Mouse (Mus musculus) testis, adult 2 months (tissue): ENCODE data around the gene Gm11273. TPM values are rescaled to one million over a fixed set of nuclear protein-coding genes. Genes with fewer than 3 reads are reported as not detected.
"Not testable (repeated sequence)": the region's sequence is repeated elsewhere in the genome, so short reads cannot be mapped to it uniquely, and the experiment has no call there.

Source experiments
- H3K27ac ChIP-seq: fragments of 200-500 bp; 2 replicates; pipeline ENCODE4 v1.5.1; 2012; ENCODE audit warnings: low read depth, low read length; ENCODE audit not compliant: control insufficient read depth, insufficient read depth
- H3K27me3 ChIP-seq: fragments of 200-500 bp; 2 replicates; pipeline ENCODE4 v1.6.1; 2012; ENCODE audit warnings: mild to moderate bottlenecking, low read length, moderate library complexity; ENCODE audit not compliant: control insufficient read depth, insufficient read depth
- H3K36me3 ChIP-seq: fragments of 200-500 bp; 2 replicates; pipeline ENCODE4 v1.6.1; 2012; ENCODE audit warnings: mild to moderate bottlenecking, low read length; ENCODE audit not compliant: control insufficient read depth, insufficient read depth
- H3K4me1 ChIP-seq: fragments of 200-500 bp; 2 replicates; pipeline ENCODE4 v1.6.1; 2012; ENCODE audit warnings: low read length; ENCODE audit not compliant: control insufficient read depth, insufficient read depth
- H3K4me3 ChIP-seq: fragments of 200-500 bp; 2 replicates; pipeline ENCODE4 v1.5.1; 2012; ENCODE audit warnings: low read depth, mild to moderate bottlenecking, low read length, moderate library complexity, mixed read lengths; ENCODE audit not compliant: control insufficient read depth
- CTCF ChIP-seq: fragments of 200-500 bp; IDR thresholded peaks from 2 replicates; pipeline ENCODE4 v1.5.1; 2012; ENCODE audit warnings: low read depth, mild to moderate bottlenecking, inconsistent platforms, low read length, moderate library complexity; ENCODE audit not compliant: control insufficient read depth, insufficient read depth, insufficient replicate concordance
- POLR2A ChIP-seq: fragments of 200-500 bp; IDR thresholded peaks from 2 replicates; pipeline ENCODE4 v1.6.1; 2012; ENCODE audit warnings: low read depth, mild to moderate bottlenecking, inconsistent platforms, low read length, moderate library complexity; ENCODE audit not compliant: control insufficient read depth
- polyA plus RNA-seq: library from polyadenylated mRNA; depleted of rRNA; stranded (reverse); fragments of >200 nt; gene quantifications from 2 replicates; pipeline ENCODE4 v1.2.3, GENCODE M21; 2012

Gene Gm11273
- polyA plus RNA-seq, 1 experiment: 6.6 TPM

GRCm38 (mm10) chr13:21502296-21502695 lies 1.1 kb upstream of the Gm11273 start:
- no peak for TF ChIP-seq POLR2A
- no peak for TF ChIP-seq CTCF
- H3K27ac ChIP-seq: no peak overlapping the region
- H3K4me1 ChIP-seq: peaks cover 2% of the 10 kb centered on the region; the same call in 1 of the 2 replicates
- no peaks in the 10 kb centered on the region for H3K27me3 ChIP-seq
- H3K4me3 ChIP-seq: no peak overlapping the region
- H3K36me3 ChIP-seq: no peaks in the 10 kb centered on the region

DNA sequence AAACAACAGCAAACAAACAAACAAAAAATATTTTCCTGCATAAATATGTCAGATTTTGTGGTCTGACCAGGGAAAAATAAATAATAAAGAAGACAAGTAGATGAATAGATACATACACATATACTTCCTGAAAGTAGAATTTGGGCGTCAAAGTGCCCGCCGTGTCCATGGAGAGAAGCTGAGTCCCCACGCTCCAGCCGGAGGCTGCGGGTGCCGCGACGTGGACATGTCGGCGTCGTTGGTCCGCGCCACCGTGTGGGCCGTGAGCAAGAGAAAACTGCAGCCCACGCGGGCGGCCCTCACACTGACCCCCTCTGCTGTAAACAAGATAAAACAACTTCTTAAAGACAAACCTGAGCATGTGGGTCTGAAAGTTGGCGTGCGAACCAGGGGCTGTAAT lies 6.1 kb downstream of the Gm11273 start, which contains the start of gene AK157302:
Gene AK157302 (plus strand): TSS at position 144 of the 400 bp plus-strand sequence.
- H3K4me3 ChIP-seq: peak within 1 kb of the TSS; percentile 66
- H3K4me1 ChIP-seq: no peaks in the 10 kb centered on the region
- H3K27me3 ChIP-seq: no peaks in the 10 kb centered on the region
- H3K27ac ChIP-seq: no peak within 1 kb of the TSS
- no peak for TF ChIP-seq POLR2A
- TF ChIP-seq CTCF: no peak
- H3K36me3 ChIP-seq: no peaks in the 10 kb centered on the region

DNA sequence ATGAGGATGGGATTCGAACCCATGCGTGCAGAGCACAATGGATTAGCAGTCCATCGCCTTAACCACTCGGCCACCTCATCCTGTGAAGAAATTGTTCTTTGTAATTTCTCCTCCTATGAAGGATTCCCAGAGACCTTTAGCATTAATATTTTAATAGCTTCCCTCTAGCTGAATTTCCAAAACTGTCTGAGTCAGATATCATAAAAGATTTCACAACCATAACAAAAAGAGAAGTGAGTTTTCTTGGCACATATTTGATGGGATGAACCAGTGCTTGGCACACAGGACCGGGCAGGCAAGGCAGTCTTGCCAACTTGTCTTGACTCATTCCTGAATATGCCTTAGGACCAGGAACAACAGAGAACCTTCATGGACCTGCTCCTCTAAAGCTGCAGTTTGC lies 8.4 kb downstream of the Gm11273 start:
- Histone ChIP-seq H3K27me3 (no peaks in the 10 kb centered on the region), H3K4me3 (no peak overlapping the region), H3K27ac (no peak overlapping the region), H3K36me3 (no peaks in the 10 kb centered on the region), H3K4me1 (no peaks in the 10 kb centered on the region)
- TF ChIP-seq POLR2A: no peak
- no peak for TF ChIP-seq CTCF

GRCm38 (mm10) chr13:21486881-21487280 lies 14.3 kb downstream of the Gm11273 start:
- Histone ChIP-seq H3K4me3 (no peak overlapping the region), H3K36me3 (no peaks in the 10 kb centered on the region), H3K27me3 (no peaks in the 10 kb centered on the region), H3K4me1 (no peaks in the 10 kb centered on the region), H3K27ac (no peak overlapping the region)
- TF ChIP-seq POLR2A (no peak), CTCF (no peak)

DNA sequence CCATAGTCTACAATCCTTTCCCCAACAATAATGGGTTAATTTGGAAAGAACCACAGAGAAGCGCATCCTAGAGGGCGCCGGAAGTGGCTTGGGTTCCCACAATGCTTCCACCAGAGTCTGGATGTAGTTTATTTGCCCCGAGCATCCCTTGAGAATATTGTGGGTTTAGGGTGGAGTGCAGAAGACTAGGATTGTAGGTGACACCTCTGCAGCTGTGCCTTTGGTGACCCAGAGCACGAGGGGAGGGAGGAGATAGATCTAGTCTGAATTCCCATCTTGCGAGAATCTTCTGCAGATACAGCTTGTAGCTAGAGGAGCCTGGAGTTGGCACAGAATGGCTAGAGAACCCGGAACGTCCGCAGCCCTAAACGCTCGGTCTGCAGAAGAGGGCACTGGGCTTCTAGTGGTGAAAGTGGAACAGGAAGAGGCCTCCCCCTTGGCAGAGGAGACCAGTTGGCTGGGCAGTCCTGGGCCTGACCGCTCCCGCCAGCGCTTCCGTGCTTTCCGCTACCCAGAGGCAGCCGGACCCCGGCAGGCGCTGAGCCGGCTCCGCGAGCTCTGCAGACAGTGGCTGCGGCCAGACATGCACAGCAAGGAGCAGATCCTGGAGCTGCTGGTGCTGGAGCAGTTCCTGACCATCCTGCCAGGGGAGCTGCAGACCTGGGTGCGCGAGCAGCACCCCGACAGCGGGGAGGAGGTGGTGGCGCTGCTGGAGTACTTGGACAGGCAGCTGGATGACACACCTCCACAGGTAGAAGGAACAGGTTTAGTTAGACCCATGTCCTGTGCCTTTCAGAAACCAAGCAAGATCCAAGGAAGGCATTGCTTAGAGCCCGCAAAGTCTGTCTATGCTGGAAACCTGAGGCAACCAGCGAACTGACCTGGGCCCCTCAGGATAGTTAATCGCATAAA lies 22.2 kb downstream of the Gm11273 start, which contains the start of the genes Zkscan4 and Gm10065:
Gene Zkscan4 (plus strand): TSS at position 149 of the 912 bp plus-strand sequence.
Gene Gm10065 (minus strand): TSS at position 683 of the 912 bp plus-strand sequence.
- peak within 1 kb of the TSS; percentile 75 for H3K27ac ChIP-seq

DNA sequence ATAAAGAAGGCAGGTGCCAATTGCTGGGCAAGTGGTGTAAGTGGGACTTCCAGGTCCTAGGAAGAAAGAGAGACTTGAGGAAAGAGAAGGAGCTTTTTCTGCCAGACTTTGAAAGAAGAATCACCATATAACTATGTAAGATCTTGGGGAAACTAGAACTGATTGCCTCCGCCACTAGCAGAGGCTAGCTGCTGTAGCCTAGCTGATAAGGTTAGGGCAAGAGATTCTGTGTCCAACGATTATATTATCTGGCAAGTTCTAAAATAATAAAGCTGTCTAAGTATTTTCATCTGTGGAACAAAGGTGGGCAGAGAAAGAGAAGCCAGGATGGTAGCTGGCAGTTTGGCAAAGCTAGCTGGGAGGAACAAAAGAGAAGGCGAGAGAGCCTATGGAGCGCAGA lies 28.8 kb downstream of the Gm11273 start:
- no peak overlapping the region for H3K27ac ChIP-seq
- no peaks in the 10 kb centered on the region for H3K36me3 ChIP-seq
- TF ChIP-seq POLR2A (no peak), CTCF (no peak)
- H3K27me3 ChIP-seq: no peaks in the 10 kb centered on the region
- no peak overlapping the region for H3K4me3 ChIP-seq
- no peaks in the 10 kb centered on the region; the same call in 1 of the 2 replicates for H3K4me1 ChIP-seq

More for the DNA sequence above, 22.2 kb downstream of the Gm11273 start, which contains the start of the genes Zkscan4 and Gm10065:
- H3K4me3 ChIP-seq: peak within 1 kb of the TSS; percentile 83
- not testable (repeated sequence) for H3K27me3 ChIP-seq, H3K36me3 ChIP-seq, H3K4me1 ChIP-seq

DNA sequence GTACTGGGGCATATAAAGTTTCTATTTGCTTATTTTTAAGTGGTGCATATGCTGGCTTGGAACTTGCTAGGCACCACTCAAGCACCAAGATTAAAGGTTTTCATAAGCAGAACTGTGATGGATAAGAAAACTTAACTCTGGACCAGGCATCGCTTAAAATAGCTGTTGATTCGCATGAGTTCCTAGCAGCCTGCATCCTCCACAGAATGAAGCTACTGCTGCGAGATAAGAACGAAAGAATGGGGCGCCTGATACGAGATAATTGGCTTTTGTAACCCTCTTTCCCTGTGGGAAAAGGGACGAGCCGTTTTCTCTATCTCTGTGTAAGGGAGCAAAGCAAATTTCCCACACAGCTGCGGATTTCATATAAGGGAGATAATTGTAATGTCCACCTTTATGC lies 32.1 kb downstream of the Gm11273 start:
- Histone ChIP-seq H3K4me3 (no peak overlapping the region), H3K27ac (no peak overlapping the region), H3K4me1 (peaks cover 3% of the 10 kb centered on the region; the same call in 1 of the 2 replicates), H3K36me3 (no peaks in the 10 kb centered on the region), H3K27me3 (no peaks in the 10 kb centered on the region)
- no peak for TF ChIP-seq POLR2A
- no peak for TF ChIP-seq CTCF
